Mouse (Mus musculus): ENCODE data around the gene Rab17. TPM values are rescaled to one million over a fixed set of nuclear protein-coding genes. Genes with fewer than 3 reads are reported as not detected.

The Rab17 gene
- total RNA-seq, 2 experiments from 2014 or later, result 0.40 TPM; not detected in 1

DNA sequence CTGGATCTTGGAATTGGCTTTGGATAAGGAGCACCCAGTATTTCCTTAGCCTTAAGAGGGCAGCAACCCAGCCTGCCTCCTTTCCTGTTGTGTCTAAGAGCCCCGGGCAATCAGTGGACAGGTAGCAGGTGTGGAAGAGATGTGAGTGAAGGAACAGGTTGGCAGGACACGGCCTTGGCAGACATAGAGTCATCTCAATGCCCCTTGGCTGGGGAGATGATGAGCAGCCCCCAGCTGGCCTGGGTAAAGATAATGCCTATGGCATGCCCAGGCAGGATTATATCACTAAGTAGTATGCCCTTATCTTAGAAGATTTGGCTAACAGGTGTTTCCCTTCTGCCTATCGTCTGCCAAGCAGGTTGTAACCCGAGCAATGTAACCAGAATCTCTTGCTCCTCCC is 27.7 kb upstream of the Rab17 start:
- DNase-seq (ENCODE audit: low spot score in 2 of 2), result no peak

DNA sequence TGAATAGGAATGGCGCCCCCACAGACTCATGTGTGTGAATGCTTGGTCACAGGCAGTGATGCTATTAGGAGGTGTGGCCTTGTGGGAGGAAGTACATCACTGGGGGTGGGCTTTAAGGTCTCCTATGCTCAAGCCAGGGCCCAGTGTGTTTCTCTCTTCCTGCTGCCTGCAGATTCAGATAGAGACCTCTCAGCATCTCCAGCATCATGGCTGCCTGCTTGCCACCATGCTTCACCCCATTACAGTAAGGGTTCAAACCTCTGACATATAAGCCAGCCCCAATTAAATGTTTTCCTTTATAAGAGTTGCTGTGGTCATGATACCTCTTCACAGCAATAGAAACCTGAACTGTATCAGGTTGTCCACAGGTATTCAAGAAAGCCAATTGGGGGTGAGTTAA is 26.5 kb upstream of the Rab17 start:
- no peak for DNase-seq (ENCODE audit: low spot score in 2 of 2)

DNA sequence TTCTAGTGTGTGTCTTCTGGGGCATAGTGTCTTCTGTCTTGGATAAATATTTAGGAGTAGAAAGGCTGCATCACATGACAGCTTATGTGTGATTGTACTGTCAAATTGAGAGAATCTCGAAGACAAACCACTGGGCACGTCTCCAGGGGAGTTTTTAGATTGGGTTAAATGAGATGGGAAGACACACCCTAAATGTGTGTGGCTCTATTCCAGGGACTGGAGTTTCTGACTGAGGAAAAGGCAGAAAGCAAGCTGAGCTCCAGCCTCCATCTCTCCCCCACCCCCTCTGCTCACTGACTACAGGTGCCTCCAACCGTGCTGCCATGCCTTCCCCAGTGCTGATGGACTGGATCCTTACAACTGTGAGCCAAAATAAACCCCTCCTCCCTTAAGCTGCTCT is 11.9 kb upstream of the Rab17 start:
- no peak for DNase-seq (ENCODE audit: low spot score in 2 of 2)

DNA sequence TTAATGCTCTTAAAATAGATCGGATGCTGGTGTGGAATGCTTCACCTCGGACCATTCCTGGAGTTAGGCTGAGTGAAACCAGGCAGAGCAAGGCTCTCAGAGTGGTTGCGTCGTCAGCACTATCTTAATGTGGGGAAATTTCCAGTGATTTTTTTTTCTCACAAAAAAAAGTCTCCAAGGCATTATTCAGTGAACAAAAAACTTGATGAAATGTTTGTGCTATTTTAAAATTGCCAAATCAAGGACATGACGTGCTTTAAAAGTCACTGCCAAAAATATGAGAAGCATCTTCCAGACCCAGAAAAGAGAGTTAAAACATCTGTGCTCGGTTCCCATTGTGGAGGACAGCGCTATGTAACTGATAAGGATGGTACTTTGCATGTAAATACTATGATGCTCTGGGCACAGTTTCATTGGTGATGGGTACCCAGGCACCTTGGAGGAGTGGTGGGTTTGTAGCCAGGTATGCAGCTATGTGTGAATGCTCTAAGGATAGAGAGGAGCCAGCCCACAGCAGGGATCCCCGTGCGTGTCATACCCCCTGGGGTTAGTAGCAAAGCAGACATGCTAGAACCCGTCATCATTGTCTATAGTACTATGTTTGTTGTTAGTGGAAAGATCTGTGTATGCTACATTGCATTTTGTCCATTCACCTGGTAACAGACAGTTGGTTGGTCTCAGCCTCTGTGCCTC is 11.3 kb upstream of the Rab17 start:
- DNase-seq (ENCODE audit: low spot score in 2 of 2), result no peak

DNA sequence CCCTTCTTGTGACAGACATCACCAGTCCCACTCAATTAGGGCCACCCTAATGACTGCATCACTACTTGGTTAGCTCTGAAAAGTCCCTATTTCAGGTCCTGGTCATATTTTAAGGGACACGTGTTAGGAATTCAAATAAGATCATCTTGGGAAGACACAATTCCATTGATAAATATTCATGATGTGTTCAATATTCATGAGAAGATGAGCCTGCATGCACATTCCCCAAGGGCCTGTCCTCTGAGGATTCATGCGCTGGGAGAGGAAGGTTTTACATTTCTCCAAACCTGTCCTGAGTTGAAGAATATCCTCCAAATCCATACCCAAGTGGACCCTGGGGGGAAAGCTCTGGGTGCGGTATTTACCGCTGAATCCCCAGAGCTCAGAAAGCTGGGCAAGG is 6.5 kb upstream of the Rab17 start:
- DNase-seq (ENCODE audit: low spot score in 2 of 2), result no peak

DNA sequence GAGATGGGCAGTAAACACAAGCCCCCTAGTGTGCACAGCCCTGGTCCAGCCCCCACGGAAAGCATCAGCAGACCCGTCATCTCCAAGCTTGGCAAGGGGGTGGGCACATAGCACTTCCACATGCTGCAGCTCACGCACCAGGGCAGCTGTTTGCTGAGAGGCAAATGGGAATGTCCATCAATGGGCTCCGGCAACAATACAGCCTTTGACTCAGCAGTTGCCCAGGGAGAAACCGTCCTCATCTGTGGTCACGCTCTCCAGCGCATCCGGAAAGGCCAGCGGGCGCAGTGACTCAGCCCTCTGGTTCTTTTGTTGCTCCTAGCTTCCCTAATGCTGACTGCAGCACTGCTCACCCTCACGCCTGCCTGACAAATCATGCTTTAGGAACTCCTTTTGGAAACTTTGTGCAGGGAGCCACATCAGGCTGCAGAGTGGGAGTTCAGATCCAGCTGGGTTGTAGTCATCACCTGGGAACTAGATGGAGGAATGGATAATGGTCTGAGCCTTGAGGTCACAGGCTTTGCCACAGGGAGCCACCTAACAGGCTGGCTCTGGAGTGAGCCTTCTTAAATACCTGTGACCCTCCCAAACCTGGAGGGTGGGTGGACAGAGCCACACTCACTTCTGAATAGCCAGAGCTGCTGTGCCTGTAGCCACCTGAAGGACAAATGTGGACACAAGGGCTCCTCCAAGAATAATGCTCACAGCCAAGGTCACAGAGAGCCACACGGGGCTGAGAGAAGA is 5.6 kb upstream of the Rab17 start:
- DNase-seq (ENCODE audit: low spot score in 2 of 2), result peak; percentile 45 to 63

DNA sequence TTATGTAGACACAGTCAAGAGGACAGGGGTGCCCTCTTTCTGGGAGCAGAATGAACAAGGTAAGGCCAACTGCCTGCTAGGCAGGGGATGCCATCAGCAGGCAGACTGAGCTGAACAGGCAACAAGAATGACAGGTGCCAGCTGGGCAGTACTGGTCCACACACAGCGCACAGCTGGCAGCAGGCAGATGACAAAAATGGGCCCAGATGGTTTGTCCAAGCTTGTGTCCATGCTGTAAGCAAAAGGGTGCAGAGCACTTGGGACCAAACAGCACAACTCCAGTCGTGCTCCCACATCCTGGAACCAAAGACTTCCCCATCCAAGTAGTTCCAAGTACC is 4.1 kb upstream of the Rab17 start:
- no peak for DNase-seq (ENCODE audit: low spot score in 2 of 2)

DNA sequence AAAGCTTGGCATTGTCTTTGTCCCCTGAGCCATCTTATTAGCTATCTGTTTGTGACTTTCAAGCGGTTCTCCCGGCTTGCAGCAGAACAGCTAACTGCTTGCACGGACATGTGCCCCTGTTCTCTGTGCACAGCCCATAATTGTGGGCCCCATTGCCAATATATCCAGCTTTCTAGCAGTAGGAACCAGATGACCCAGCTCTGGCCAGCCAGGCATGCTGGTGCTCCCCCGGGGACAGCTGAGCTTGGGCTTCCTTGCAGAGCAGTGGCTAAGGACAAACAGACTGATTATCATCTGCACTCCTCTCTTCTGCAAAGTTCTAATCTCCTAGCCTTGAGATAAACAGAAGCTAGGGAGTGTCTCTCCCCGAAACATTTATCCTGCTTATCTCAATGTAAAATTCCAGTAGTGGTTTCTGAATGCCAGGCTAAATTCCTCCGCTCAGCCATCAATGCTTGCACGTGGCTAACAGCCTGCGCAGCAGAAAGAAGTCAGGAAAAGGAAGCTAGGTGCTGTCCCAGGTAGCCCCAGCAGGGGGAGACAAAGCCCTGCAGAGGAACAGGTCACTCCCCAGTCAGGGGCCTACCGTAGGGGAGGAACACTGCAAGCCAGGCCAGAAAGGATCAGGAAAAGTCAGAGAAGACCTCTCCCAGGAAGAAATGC is 3.6 kb upstream of the Rab17 start:
- peak; percentile 98 for DNase-seq (ENCODE audit: low spot score in 2 of 2)

DNA sequence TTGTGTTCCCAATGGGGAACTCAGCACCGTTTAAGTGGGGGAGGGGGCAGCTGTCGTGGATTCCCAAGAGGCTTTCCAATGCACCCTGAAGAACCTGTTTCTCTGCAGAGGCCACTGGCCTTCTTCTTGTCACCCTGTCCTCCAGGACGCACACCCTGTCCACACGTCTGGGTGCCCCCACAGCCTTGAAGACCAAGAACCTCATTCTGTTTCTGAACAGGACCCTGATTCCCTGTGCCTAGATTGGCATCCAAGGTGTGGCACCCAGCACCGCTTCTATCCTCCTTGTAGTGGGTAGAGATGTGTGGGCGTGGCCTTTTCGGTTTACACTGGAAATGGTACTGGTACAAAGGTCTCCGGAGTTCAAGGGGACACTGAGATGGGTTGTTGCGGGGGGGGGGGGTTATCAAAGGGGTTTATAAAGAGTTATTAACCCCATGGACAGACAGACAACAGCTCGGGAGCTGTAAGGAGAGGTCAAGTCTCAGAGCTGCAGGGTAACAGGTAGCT is 475 bp upstream of the Rab17 start:
- no peak for DNase-seq (ENCODE audit: low spot score in 2 of 2)

DNA sequence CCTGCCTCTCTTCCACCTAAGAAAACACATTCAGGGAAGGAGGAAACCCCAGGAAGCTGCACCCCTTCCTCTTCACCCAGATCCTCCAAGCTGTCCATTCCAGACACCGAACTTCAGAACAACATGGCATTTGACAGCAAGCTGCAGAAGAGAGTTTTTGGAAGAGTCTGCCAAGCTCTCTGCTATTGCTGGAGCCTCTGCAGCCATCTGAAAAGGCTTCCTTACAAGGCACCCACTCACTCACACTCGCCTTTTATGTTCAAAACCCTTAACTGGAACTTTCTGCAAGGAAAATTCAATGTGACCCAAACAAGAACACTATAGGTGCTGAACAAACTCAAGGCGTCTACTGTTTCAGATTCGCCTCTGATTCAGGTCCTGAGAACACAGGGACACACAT is 812 bp downstream of the Rab17 start:
- no peak for DNase-seq (ENCODE audit: low spot score in 2 of 2)

DNA sequence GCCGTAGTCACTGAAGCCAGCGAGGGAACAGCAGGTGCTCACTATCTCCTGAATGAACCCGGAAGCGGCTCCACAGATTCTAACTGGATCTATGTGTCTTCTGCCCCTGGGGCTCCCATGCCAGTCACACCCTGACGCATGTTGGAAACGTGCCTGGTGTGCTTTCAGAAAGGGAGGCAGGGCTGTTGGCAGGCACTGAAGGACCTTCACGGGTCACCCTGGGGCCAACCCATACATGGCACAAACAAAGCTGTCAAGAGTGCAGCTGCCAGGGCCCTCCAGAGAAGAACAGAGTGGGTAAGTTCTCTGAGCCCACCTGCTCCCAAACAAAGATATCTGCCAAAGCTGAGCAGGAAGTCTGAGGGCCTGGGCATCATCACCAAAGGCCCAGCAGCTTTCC is 1.9 kb downstream of the Rab17 start:
- DNase-seq (ENCODE audit: low spot score in 2 of 2), result no peak

DNA sequence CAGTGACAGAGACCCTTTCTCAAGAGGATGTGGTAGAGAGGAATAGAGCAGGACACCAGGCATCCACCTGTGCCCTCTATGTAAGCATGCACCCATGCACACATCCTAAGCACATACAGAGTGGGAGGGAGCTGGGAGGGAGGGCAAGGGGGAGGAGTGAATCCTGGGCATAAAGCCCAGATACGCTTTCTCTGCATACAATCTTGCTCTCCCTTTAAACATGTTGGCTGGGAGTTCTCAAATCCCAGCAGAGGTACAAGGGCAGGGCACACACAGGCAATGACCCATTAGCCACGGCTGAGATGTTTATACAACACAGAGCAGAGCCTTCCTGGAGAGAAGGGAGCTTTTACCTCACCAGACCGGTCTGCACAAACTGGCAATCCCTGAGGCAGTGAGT is 6.5 kb downstream of the Rab17 start:
- DNase-seq (ENCODE audit: low spot score in 2 of 2), result no peak

DNA sequence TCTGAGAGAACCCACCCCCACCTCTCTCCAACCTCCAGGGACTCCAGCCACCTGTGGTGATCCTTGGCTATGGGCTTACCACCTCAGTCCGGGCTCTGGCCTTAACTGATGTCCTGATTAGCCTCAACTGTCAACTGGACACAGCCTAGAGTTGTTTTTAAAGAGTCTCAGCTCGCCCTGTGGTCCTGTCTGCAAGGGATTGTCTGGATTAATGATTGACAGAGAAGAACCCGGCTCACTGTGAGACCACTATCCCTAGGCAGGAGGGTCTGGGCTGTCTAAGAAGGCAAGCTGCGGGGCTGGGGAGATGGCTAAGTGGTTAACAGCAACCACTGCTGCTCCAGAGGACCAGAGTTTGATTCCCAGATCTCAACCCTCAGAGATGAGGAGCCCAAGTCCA is 6.9 kb downstream of the Rab17 start:
- no peak for DNase-seq (ENCODE audit: low spot score in 2 of 2)

DNA sequence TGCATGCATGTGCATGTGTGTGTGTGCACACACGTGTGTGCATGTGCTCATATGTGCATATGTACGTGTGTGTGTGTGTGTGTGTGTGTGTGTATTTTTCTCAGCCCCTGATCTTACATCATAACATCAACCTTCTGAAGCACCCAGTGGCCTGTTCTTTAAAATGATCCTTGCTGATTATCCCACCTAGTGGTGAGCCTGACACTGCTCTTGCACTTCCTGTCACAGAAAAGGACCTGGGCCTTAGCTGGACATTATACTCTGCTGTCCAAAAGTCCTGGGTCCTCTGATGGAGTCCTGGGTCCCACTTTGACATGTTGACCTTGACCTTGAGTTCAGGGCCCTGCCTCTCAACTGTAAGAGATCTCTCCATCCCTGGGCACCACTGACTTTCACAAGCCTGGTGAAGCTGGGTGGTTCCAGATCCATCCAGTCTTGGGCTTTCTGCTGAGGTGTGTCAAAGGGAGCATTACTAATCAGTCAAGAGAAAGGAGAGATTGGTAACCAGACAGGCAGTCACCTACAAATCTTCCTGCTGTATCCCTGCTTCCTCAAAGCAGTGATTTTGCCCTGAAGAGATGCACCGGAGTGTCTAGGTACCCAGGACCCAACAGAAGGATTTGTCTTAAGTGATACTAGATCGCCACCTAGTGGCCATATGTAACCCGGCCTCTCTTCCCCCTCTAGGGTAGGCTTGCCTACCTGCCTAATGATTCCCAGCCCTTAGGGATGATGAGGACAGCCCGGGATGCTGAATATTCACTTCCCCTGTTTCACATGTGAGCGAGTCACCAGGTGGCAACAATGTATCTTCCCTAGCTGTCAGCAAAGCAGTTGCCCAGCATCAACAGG is 13.0 kb downstream of the Rab17 start:
- DNase-seq (ENCODE audit: low spot score in 2 of 2), result peak; percentile 67 to 73

DNA sequence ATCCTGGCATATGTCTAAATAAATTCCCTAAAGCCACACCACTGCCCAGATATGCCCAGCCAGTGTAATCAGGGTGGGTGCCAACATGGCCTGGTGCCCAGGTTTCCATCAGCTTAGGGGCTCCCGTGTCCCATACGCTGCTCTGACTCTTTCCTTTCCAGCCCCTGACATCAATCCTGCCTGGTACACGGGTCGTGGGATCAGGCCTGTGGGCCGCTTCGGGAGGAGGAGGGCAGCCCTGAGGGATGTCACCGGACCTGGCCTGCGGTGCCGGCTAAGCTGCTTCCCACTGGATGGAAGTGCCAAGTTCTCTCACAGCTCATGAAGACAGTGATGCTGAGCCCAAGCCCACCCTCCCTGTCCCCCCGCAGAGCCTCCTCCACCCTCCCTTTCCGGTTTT is 15.8 kb downstream of the Rab17 start:
- peak in 1 of 2 experiments; percentile 41 for DNase-seq (ENCODE audit: low spot score in 2 of 2)

DNA sequence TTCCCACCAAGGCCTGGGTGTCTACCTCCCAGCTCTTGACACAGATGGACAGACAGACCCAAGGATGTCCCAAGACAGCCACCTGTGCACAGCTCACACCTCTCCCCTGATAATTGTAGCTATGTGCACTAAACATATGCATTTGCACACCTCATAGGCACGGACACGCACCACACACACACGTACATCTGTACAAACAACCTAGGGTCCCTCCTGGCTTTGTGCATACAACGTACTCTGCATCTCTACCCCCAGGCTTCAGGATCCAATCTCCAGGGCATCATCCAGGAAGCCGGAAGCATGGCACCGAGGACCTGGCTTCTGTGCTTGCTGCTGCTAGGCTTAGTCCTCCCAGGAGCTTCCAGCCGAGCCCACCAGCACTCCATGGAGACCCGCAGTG is 16.7 kb downstream of the Rab17 start, which contains the start of gene Prlh:
Gene Prlh, plus strand, starts transcription at position 301 of the 400 bp plus-strand sequence.
- DNase-seq (ENCODE audit: low spot score in 2 of 2), result no peak

DNA sequence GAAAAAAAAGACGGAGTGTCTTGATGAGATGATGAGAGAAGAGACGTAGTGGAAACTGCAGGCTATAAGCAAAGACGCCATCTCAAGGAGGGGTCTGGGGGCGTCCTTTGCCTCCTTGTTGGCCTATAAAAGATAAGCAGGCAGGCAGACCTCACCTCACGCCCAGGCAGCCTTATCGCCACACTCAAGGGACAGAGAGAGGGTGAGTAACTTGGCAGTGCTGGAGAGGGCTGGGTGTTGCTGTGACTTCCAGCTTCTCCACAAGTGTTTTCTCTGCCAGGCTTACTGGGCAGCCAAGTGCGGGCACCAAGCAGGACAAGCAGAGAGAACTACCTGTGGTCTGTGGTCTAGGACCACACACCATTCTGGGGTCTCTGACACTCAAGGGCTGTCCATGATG is 17.8 kb downstream of the Rab17 start:
- DNase-seq (ENCODE audit: low spot score in 2 of 2), result no peak

DNA sequence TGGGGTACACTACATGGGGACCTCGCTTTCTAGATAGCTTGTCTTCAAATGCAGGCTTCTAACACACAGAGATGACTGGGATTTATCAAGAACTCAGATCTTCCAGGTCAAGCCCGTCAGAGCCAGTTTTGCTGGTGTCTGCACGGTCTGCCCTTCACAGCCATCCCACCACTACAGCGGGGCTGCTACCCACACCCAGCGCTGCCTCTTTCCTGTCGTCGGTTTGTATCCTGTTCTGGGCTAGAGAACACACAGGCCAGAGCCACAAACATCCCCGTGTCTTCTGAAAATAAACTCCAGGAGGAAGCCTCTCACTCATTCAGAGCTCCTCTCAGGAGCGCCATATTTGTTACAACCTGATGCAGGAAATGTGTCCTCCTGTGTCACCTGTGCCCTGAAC is 20.2 kb downstream of the Rab17 start:
- DNase-seq (ENCODE audit: low spot score in 2 of 2), result no peak

DNA sequence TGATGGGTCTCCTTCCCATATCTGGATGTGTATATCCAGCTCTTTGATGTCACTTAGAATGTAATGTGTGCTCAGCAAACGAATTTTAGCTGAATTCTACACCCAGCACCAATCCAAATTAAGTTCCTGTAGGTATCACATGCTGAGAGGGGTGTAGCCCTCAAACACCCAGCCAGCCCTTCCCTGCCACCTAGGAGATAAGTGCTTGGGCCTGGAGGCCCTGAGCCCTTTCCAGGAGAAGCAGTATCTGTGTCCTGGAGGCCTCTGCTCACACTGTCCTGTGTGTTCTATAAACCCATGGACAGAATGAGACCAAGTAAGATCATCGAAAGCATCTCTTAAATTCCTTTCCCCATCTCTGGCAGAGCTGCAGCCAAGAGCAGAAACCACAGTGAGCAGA is 22.2 kb downstream of the Rab17 start:
- no peak for DNase-seq (ENCODE audit: low spot score in 2 of 2)

DNA sequence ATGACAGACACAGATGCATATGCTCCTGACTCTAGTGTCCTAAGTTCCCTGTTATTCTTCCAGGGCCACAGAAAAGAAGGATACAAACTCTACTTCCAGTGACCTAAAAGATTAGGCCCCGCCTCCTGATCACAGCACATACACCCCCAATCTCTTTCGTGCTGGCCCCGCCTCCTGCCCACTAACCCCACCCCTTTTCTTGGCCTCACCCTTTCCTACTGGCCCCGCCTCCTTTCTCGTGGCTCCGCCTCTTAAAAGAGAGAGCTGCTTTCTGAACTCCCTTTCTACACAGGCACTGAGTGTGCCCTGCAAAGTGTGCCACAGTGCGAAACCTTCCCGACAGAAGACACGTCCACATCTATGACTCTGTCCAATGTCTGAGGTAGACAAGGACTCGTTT is 24.3 kb downstream of the Rab17 start:
- DNase-seq (ENCODE audit: low spot score in 2 of 2), result no peak

DNA sequence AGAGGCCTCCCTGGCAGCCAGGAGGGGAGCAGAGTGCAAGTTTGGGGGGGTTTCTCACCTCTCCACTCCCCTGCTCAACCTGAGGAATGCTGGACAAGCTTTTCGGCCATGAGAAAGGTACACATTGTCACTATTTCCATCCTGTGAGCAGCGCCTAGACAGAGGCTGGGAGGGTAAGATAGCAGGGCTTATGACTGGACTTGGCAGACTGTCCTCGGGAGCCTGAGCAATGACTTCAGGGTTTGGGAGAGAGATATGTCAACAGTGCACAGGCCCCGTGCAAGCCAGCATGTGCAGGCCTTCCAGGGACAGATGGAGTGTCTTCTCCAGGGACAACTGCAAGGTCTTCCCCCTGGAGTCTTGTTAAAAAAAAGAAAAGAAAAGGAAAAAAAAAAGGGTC is 29.5 kb downstream of the Rab17 start:
- no peak for DNase-seq (ENCODE audit: low spot score in 2 of 2)

Data from layer of hippocampus, postnatal 10 days (tissue).